ENCODE assay signal across 18 mouse cellular contexts in genomic region chr1:43362136-43362535, GRCm38 (mm10).
DNase-seq lines count a peak whose midpoint lies in the region; ATAC-seq and TF ChIP-seq lines count a peak whose summit lies in the region.
"Had no signal": no experiment of that assay in that cellular context is flagged by ENCODE, and none has a peak within 500 bp of the region (broad histone marks: within the 10 kb centered on the region; RNA-seq: fewer than 3 reads in every experiment).

No protein-coding gene starts in this region.

- ATAC-seq in frontal cortex, adult (ENCODE audit: low TSS enrichment): no peak
- ATAC-seq in forebrain, embryonic 11.5 days (replicated peaks; ENCODE audit: low FRiP score): no peak

- intact Hi-C loops in left cerebral cortex, postnatal 4 days (cut with DNase I): no loop called here
- intact Hi-C loops in left cerebral cortex, postnatal 14 days (cut with DNase I): no loop called here

- H3K9me3 ChIP-seq in limb, embryonic 10.5 days (replicated peaks): no peaks in the 10 kb centered on the region
- no peaks in the 10 kb centered on the region for H3K9me3 ChIP-seq in forebrain, embryonic 11.5 days (ENCODE audit: control insufficient read depth, low read length)
- H3K9me3 ChIP-seq: forebrain, embryonic 12.5 days; heart, embryonic 10.5 days; liver, embryonic 13.5 days; neural tube, embryonic 15.5 days had no signal

- no peak overlapping the region for H3K9ac ChIP-seq in forebrain, embryonic 11.5 days (ENCODE audit: low read length)
- H3K9ac ChIP-seq: forebrain, embryonic 12.5 days; liver, embryonic 13.5 days; neural tube, embryonic 15.5 days had no signal

- no peak for TF ChIP-seq POLR2A in thymus, adult 2 months (IDR thresholded peaks at IDR 0.05; ENCODE audit: control insufficient read depth, extremely low read depth, insufficient read depth, low read length, poor library complexity)

- H3K4me2 ChIP-seq in forebrain, embryonic 11.5 days (ENCODE audit: low read depth, low read length, severe bottlenecking): no peak overlapping the region
- H3K4me2 ChIP-seq: forebrain, embryonic 12.5 days; liver, embryonic 13.5 days; neural tube, embryonic 15.5 days had no signal

- no peak overlapping the region for H3K4me3 ChIP-seq in thymus, adult 2 months (ENCODE audit: control insufficient read depth, insufficient read depth, low read length)
- H3K4me3 ChIP-seq in limb, embryonic 10.5 days: no peak overlapping the region
- H3K4me3 ChIP-seq in forebrain, embryonic 11.5 days (ENCODE audit: low read depth, low read length): no peak overlapping the region
- H3K4me3 ChIP-seq: forebrain, embryonic 12.5 days; heart, embryonic 10.5 days; liver, embryonic 13.5 days; neural tube, embryonic 15.5 days had no signal

- TF ChIP-seq CTCF in thymus, adult 2 months (IDR thresholded peaks at IDR 0.05; ENCODE audit: borderline replicate concordance, control insufficient read depth, extremely low read depth, insufficient read depth, low read length, poor library complexity): no peak

- DNase-seq in left cerebral cortex, postnatal 4 days: peak; percentile 9
- no peak for DNase-seq in left cerebral cortex, postnatal 14 days (ENCODE audit: low spot score in 2 of 2)
- DNase-seq in thymus, adult 2 months: peak; percentile 17
- DNase-seq in thymus, adult 18-20 months: no peak
- DNase-seq in limb, embryonic 10.5 days (ENCODE audit: low spot score): no peak
- DNase-seq in thymus, postnatal 4 days: peak; percentile 27
- DNase-seq in forebrain, embryonic 11.5 days (ENCODE audit: low spot score): no peak
- DNase-seq: adrenal gland, adult 8-10 months; cerebellum, adult 18-20 months; heart, postnatal 14 days; liver, embryonic 13.5 days; right cerebral cortex, postnatal 25 days had no signal

- no peaks in the 10 kb centered on the region for H3K27me3 ChIP-seq in thymus, adult 2 months (ENCODE audit: control insufficient read depth, insufficient read depth, low read length)
- H3K27me3 ChIP-seq in limb, embryonic 10.5 days (ENCODE audit: low read depth, poor library complexity, severe bottlenecking): no peaks in the 10 kb centered on the region
- no peaks in the 10 kb centered on the region for H3K27me3 ChIP-seq in forebrain, embryonic 11.5 days (ENCODE audit: control insufficient read depth, insufficient read depth, low read length)
- H3K27me3 ChIP-seq: CH12.LX; neural tube, embryonic 15.5 days had no signal

- peaks cover 22% of the 10 kb centered on the region for H3K4me1 ChIP-seq in thymus, adult 2 months (replicated peaks; ENCODE audit: control insufficient read depth, insufficient read depth, low read length)
- peaks cover 31% of the 10 kb centered on the region for H3K4me1 ChIP-seq in limb, embryonic 10.5 days
- 0 out of 2 replicates have a peak, but pooled peaks cover 2% of the 10 kb centered on the region for H3K4me1 ChIP-seq in forebrain, embryonic 11.5 days (replicated peaks; ENCODE audit: control insufficient read depth, insufficient read depth, low read length)

- H3K36me3 ChIP-seq in thymus, adult 2 months (ENCODE audit: control insufficient read depth, insufficient read depth, low read length): no peaks in the 10 kb centered on the region
- H3K36me3 ChIP-seq in limb, embryonic 10.5 days: no peaks in the 10 kb centered on the region
- H3K36me3 ChIP-seq in forebrain, embryonic 11.5 days (ENCODE audit: control insufficient read depth, insufficient read depth, low read length): no peaks in the 10 kb centered on the region
- H3K36me3 ChIP-seq: forebrain, embryonic 12.5 days; heart, embryonic 10.5 days; liver, embryonic 13.5 days; neural tube, embryonic 15.5 days had no signal

- H3K27ac ChIP-seq in thymus, adult 2 months (ENCODE audit: control insufficient read depth, insufficient read depth, low read length): no peak overlapping the region
- 0 out of 2 replicates have a peak overlapping the region, but pooled peaks have one; percentile 58 for H3K27ac ChIP-seq in limb, embryonic 10.5 days
- no peak overlapping the region for H3K27ac ChIP-seq in forebrain, embryonic 11.5 days (ENCODE audit: low read depth, low read length)
- H3K27ac ChIP-seq: forebrain, embryonic 12.5 days; hindbrain, postnatal 0 days; liver, embryonic 13.5 days; neural tube, embryonic 15.5 days had no signal

- 6% methylated on average over 5 of the region's 5 CpGs for WGBS in thymus, adult 2 months
- WGBS in limb, embryonic 10.5 days: 51% methylated on average over 5 of the region's 5 CpGs
- 63% methylated on average over 5 of the region's 5 CpGs for WGBS in forebrain, embryonic 11.5 days

Comparison
In these comparisons a context has a peak if more than half of its experiments do, and no peak if none do; other contexts are left out.
1. DNase-seq: peak in left cerebral cortex, postnatal 4 days (single experiment), thymus, adult 2 months (single experiment) and thymus, postnatal 4 days (single experiment); none in left cerebral cortex, postnatal 14 days (0 of 2), thymus, adult 18-20 months (0 of 2), limb, embryonic 10.5 days (single experiment) and forebrain, embryonic 11.5 days (single experiment).